Mouse (Mus musculus) heart, embryonic 15.5 days (tissue): ENCODE measurements around the gene Lasp1. TPM values are rescaled to one million over a fixed set of nuclear protein-coding genes. Genes with fewer than 3 reads are reported as not detected.
"Not testable (repeated sequence)": the region's sequence is repeated elsewhere in the genome, so short reads cannot be mapped to it uniquely, and the experiment has no call there.

Source experiments
- ATAC-seq: fragments of 200-750 bp; cut with Nextera tagmentation; replicated peaks from 2 replicates; pipeline ENCODE4 v1.8.0; 2017; ENCODE audit warnings: low read depth, moderate TSS enrichment; ENCODE audit not compliant: insufficient number of reproducible peaks, insufficient read depth, low FRiP score
- H3K27ac ChIP-seq: fragments of 300-500 bp; sonication (generic); 2 replicates; pipeline ENCODE4 v1.5.1; 2015; ENCODE audit warnings: mild to moderate bottlenecking, inconsistent platforms
- H3K27me3 ChIP-seq: fragments of 300-500 bp; sonication (generic); 2 replicates; pipeline ENCODE4 v1.6.1; 2015; ENCODE audit warnings: inconsistent platforms
- H3K36me3 ChIP-seq: fragments of 300-500 bp; sonication (generic); 2 replicates; pipeline ENCODE4 v1.6.1; 2015; ENCODE audit warnings: mild to moderate bottlenecking, inconsistent platforms
- H3K4me1 ChIP-seq: fragments of 300-500 bp; sonication (generic); replicated peaks from 2 replicates; pipeline ENCODE4 v1.6.1; 2015; ENCODE audit warnings: inconsistent platforms
- H3K4me2 ChIP-seq: fragments of 300-500 bp; sonication (generic); 2 replicates; pipeline ENCODE4 v1.6.1; 2015; ENCODE audit warnings: inconsistent platforms, mild to moderate bottlenecking, moderate library complexity
- H3K4me3 ChIP-seq: fragments of 300-500 bp; sonication (generic); 2 replicates; pipeline ENCODE4 v1.5.1; 2015; ENCODE audit warnings: mild to moderate bottlenecking, inconsistent platforms
- H3K9ac ChIP-seq: fragments of 300-500 bp; sonication (generic); 2 replicates; pipeline ENCODE4 v1.6.1; 2015; ENCODE audit warnings: mild to moderate bottlenecking, inconsistent platforms
- H3K9me3 ChIP-seq: fragments of 300-500 bp; sonication (generic); replicated peaks from 2 replicates; pipeline ENCODE4 v1.6.1; 2016; ENCODE audit warnings: inconsistent platforms
- WGBS: fragments of 180-500 bp; shearing (Covaris S2); methylation state at CpG from one replicate; pipeline ENCODE4 v1.1.7; 2015; ENCODE audit warnings: mixed read lengths; 5-methylcytosine and 5-hydroxymethylcytosine counted together
- polyA plus RNA-seq: library from polyadenylated mRNA; unstranded; fragments of >200 nt; fragmentation: Nextera tagmentation; extraction: Ambion mirVana; gene quantifications from 2 replicates; pipeline ENCODE4 v1.2.1, GENCODE M21; 2015

Gene Lasp1
- polyA plus RNA-seq, 1 experiment from 2014 or later, result 40.3 TPM

- Histone ChIP-seq H3K4me2 (no peak overlapping the region), H3K27ac (peak overlapping the region; percentile 26; the same call in 1 of the 2 replicates), H3K9ac (no peak overlapping the region), H3K4me1 (peaks cover 5% of the 10 kb centered on the region; the same call in 1 of the 2 replicates), H3K9me3 (no peaks in the 10 kb centered on the region), H3K27me3 (no peaks in the 10 kb centered on the region), H3K36me3 (peaks cover 37% of the 10 kb centered on the region), H3K4me3 (no peak overlapping the region)
- 80% methylated on average over 12 of the region's 12 CpGs for WGBS
- no peak for ATAC-seq
Observed at GRCm38 (mm10) chr11:97829913-97830476, 31.2 kb downstream of the Lasp1 start.

DNA sequence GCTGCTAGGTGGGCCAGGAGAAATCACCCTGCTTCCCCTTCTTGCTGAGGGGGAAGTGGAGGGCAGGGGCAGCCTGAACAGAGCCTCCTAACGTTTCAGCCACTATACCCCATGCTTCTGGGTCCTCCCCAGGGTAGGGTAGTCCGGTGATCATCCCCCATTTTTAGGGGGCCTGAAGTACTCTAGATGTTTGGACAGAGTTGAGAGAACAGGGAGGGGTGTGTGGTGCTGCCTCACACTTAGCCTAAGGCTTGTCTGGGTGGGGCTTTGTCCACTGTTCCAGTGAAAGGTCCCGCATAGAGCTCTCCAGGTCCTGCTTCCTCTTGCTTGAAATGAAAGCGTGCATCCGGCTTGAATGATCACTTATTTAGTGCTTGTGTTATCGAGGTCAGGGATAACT is 31.7 kb downstream of the Lasp1 start:
- peaks cover under 1% of the 10 kb centered on the region; the same call in 1 of the 2 replicates for H3K4me1 ChIP-seq
- ATAC-seq, result no peak
- H3K9ac ChIP-seq, result no peak overlapping the region
- no peaks in the 10 kb centered on the region for H3K27me3 ChIP-seq
- H3K36me3 ChIP-seq, result peaks cover 39% of the 10 kb centered on the region
- WGBS, result 73% methylated on average over 6 of the region's 6 CpGs
- no peak overlapping the region for H3K4me3 ChIP-seq
- peak overlapping the region; percentile 26; the same call in 1 of the 2 replicates for H3K27ac ChIP-seq
- no peak overlapping the region for H3K4me2 ChIP-seq
- no peaks in the 10 kb centered on the region for H3K9me3 ChIP-seq

DNA sequence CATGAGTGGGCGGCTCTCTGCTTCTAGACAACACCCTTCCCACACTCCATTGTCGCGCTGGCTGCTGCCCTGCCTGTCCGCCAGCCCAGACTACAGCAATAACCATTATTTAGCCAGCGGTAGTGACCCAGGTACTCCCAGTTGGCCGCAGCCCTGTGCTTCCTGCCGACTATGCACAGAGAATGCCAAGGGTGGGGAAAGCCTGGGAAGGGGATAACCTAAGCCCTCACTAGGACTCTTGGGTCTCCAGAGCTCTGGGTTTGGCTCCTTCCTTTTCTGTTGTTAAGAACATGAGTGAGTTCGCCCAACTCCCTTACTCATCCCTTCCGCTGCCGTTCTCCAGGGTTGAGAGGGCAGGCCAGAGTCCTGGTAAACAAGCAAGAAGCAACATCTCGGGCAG is 33.2 kb downstream of the Lasp1 start:
- WGBS, result 80% methylated on average over 11 of the region's 11 CpGs
- no peak overlapping the region for H3K4me3 ChIP-seq
- H3K4me2 ChIP-seq, result no peak overlapping the region
- no peak for ATAC-seq
- peaks cover 8% of the 10 kb centered on the region for H3K4me1 ChIP-seq
- no peaks in the 10 kb centered on the region for H3K9me3 ChIP-seq
- H3K36me3 ChIP-seq, result peaks cover 44% of the 10 kb centered on the region
- no peaks in the 10 kb centered on the region for H3K27me3 ChIP-seq
- no peak overlapping the region for H3K9ac ChIP-seq
- H3K27ac ChIP-seq, result no peak overlapping the region

DNA sequence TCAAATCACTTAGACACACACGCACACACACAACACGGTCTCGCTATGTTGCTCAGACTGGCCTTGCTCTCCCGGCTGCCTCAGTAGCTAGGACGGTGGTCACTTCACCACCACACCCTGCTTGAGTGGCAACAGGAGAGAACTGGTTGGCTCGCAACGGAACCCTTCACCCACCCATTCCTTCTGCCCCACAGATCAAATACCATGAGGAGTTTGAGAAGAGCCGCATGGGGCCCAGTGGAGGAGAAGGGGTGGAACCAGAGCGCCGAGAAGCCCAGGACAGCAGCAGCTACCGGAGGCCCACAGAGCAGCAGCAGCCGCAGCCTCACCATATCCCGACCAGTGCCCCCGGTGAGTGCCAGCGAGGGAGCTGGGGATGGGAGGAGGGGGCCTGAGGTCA is 34.6 kb downstream of the Lasp1 start:
- H3K36me3 ChIP-seq, result peaks cover 41% of the 10 kb centered on the region

DNA sequence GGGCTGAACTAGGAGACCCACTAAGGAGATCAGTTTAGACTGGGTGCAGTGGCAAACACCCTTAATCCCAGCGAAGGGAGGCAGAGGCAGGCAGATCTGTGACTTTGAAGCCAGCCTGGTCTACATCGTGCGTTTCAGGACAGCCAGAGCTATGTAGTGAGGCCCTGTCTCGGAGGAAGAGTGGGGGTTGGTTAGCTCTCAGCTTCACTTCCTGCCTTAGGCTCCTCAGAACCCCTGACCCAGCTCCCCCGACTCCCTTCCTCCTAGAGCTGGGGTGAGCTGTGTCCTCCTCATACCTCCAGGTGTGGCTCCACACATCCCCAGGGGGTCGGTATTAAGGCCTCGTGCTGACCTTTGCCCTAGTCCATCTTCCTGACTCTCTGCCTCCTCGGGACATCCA is 37.7 kb downstream of the Lasp1 start:
- peaks cover 23% of the 10 kb centered on the region for H3K4me1 ChIP-seq
- no peak overlapping the region for H3K9ac ChIP-seq
- no peaks in the 10 kb centered on the region for H3K27me3 ChIP-seq
- H3K9me3 ChIP-seq, result no peaks in the 10 kb centered on the region
- 47% methylated on average over 8 of the region's 8 CpGs for WGBS
- peak overlapping the region; percentile 45 for H3K27ac ChIP-seq
- H3K36me3 ChIP-seq, result peaks cover 36% of the 10 kb centered on the region
- no peak overlapping the region for H3K4me3 ChIP-seq
- no peak for ATAC-seq
- no peak overlapping the region for H3K4me2 ChIP-seq

More for the DNA sequence above, 34.6 kb downstream of the Lasp1 start:
- Histone ChIP-seq H3K27ac (no peak overlapping the region), H3K27me3 (no peaks in the 10 kb centered on the region), H3K9me3 (no peaks in the 10 kb centered on the region), H3K4me2 (no peak overlapping the region), H3K4me1 (peaks cover 11% of the 10 kb centered on the region), H3K4me3 (no peak overlapping the region), H3K9ac (no peak overlapping the region)
- WGBS, result 79% methylated on average over 15 of the region's 15 CpGs
- ATAC-seq, result no peak

DNA sequence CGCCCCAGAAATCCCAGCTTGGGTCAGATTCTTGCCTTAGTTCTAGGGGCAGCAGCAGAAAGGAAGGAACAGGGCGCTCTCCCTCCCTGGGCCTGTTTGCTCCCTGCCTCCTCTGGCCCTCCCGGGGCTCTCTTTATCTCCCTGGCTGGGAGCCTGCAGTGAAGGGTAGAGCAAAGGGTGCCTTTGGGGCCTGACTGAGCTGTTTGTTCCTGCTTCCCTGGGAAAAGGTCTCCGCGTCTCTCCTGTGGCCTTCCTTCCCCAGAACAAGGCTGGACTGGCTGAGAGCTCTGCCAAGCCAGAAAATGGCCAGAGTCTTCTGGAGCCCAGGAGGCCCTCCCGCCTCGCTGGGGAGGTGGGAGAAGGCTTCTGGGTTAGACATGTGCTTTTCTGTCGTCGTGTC is 38.3 kb downstream of the Lasp1 start:
- H3K27me3 ChIP-seq, H3K4me3 ChIP-seq, H3K4me2 ChIP-seq, H3K9ac ChIP-seq, H3K9me3 ChIP-seq, ATAC-seq: not testable (repeated sequence)
- 64% methylated on average over 9 of the region's 9 CpGs for WGBS
- H3K27ac ChIP-seq, result peak overlapping the region; percentile 45
- peaks cover 26% of the 10 kb centered on the region for H3K4me1 ChIP-seq
- H3K36me3 ChIP-seq, result peaks cover 34% of the 10 kb centered on the region

- no peak for ATAC-seq
- Histone ChIP-seq H3K27me3 (no peaks in the 10 kb centered on the region), H3K4me3 (no peak overlapping the region), H3K9ac (no peak overlapping the region), H3K36me3 (peaks cover 30% of the 10 kb centered on the region), H3K27ac (no peak overlapping the region), H3K4me2 (no peak overlapping the region), H3K4me1 (peaks cover 27% of the 10 kb centered on the region), H3K9me3 (no peaks in the 10 kb centered on the region)
- WGBS, result 73% methylated on average over 7 of the region's 7 CpGs
Observed at GRCm38 (mm10) chr11:97837641-97838149, 38.9 kb downstream of the Lasp1 start.

GRCm38 (mm10) chr11:97838779-97839440 is 40.1 kb downstream of the Lasp1 start:
- Histone ChIP-seq H3K9ac (no peak overlapping the region), H3K4me2 (no peak overlapping the region), H3K4me1 (peaks cover 27% of the 10 kb centered on the region), H3K4me3 (no peak overlapping the region), H3K36me3 (peaks cover 23% of the 10 kb centered on the region), H3K27me3 (no peaks in the 10 kb centered on the region), H3K9me3 (no peaks in the 10 kb centered on the region), H3K27ac (no peak overlapping the region)
- no peak for ATAC-seq
- 35% methylated on average over 10 of the region's 10 CpGs for WGBS

DNA sequence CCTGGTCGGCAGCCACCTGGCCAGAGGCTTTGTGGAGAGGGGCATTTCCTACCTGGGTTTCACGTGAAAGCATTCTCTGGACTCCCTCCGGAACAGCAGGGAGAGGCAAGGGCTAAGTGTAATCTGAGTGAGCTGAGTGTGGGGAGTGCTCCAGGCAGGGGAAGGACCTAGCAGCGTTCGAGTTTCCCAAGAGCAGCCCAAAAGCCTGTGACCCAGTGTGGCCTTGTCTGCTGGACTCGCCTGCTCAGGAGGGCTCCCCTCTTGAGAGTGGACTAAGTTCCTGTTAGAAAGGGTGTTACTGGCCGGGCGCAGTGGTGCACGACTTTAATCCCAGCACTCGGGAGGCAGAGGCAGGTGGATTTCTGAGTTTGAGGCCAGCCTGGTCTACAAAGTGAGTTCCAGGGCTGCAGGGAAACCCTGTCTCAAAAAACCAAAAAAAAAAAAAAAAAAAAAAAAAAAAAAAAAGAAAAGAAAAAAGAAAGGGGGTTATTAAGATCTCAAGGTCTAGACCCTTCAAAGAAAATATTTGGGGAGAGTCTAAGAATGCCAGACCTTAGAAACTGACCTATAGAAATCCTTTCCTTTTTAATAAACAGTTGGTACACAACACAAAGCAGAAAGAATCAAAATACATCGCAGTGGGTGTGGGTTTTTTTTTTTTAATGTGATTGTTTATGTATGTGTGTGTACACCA is 40.8 kb downstream of the Lasp1 start:
- 53% methylated on average over 11 of the region's 11 CpGs for WGBS
- Histone ChIP-seq H3K4me3 (no peak overlapping the region), H3K9me3 (no peaks in the 10 kb centered on the region), H3K4me2 (no peak overlapping the region), H3K36me3 (peaks cover 16% of the 10 kb centered on the region), H3K9ac (no peak overlapping the region), H3K27ac (no peak overlapping the region), H3K4me1 (peaks cover 27% of the 10 kb centered on the region), H3K27me3 (no peaks in the 10 kb centered on the region)
- ATAC-seq, result no peak

DNA sequence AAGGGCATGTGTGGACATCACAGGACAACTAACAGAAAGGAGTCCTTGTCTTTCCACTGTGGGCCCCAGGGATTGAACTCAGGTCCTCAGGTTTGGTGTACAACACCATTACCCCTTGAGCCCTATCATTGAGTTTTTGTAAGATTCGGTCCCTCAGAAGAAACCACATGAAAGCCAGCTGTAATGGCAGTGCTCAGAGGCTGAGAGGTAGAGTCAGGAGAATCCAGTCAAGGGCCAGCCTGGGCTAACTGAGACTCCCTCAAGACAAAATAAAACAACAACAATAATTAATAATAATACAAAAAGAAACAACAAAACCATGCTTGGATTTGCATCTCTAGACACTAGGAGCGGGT is 41.3 kb downstream of the Lasp1 start:
- H3K36me3 ChIP-seq, result peaks cover 11% of the 10 kb centered on the region
- H3K4me1 ChIP-seq, result peaks cover 27% of the 10 kb centered on the region
- no peaks in the 10 kb centered on the region for H3K9me3 ChIP-seq
- WGBS, result 67% methylated on average over 2 of the region's 2 CpGs
- no peak overlapping the region for H3K9ac ChIP-seq
- H3K4me3 ChIP-seq, result no peak overlapping the region
- peak overlapping the region; percentile 63; the same call in 1 of the 2 replicates for H3K27ac ChIP-seq
- no peak for ATAC-seq
- peak overlapping the region; percentile 63 for H3K4me2 ChIP-seq
- H3K27me3 ChIP-seq, result no peaks in the 10 kb centered on the region

DNA sequence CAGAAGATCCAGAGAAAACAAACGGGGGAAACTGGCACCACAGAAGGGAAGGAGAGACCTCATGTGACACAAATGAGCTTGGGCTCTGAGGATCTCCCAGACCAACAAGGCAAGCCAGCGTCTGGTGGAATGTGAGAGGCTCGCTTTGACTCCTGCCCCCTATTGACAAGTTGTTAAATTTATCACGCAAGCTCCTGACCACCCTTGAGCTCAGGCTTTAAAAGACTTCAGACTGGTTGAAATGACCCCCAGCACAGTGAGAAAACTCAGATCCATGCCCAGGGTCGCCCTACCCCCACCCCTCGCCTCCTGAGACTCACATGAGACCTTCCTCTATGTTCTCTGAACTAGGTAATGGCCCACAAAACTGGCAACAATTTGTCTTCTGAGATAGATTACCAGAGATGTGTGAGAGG is 41.7 kb downstream of the Lasp1 start, which contains the start of gene B230217C12Rik:
TSS of gene B230217C12Rik (plus strand) at position 242 of the 416 bp plus-strand sequence.
- Histone ChIP-seq H3K36me3 (peaks cover 8% of the 10 kb centered on the region; the same call in 1 of the 2 replicates), H3K27me3 (no peaks in the 10 kb centered on the region), H3K9ac (peak within 1 kb of the TSS; percentile 38), H3K4me2 (peak within 1 kb of the TSS; percentile 63), H3K4me3 (peak within 1 kb of the TSS; percentile 53), H3K4me1 (peaks cover 27% of the 10 kb centered on the region), H3K9me3 (no peaks in the 10 kb centered on the region), H3K27ac (peak within 1 kb of the TSS; percentile 63)
- WGBS, result 1% methylated on average over 6 of the region's 6 CpGs
- no peak; the same call in 1 of the 2 replicates for ATAC-seq
